Mouse (Mus musculus) C2C12 (cell line): ENCODE measurements around the gene Atp6v0d1. TPM values are rescaled to one million over a fixed set of nuclear protein-coding genes. Genes with fewer than 3 reads are reported as not detected.
A peak's percentile ranks its signal among the peaks of the same experiment; 100 is the strongest.

Source experiments
- H3K27me3 ChIP-seq: one replicate; pipeline ENCODE4 v1.6.1; 2011; ENCODE audit not compliant: control insufficient read depth, insufficient read depth, insufficient read length
- H3K36me3 ChIP-seq: one replicate; pipeline ENCODE4 v1.6.1; 2011; ENCODE audit not compliant: control insufficient read depth, insufficient read depth
- H3K4me3 ChIP-seq: one replicate; pipeline ENCODE4 v1.5.1; 2011; ENCODE audit warnings: mild to moderate bottlenecking, control low read depth; ENCODE audit not compliant: poor library complexity, insufficient read depth, severe bottlenecking
- H3K79me2 ChIP-seq: one replicate; pipeline ENCODE4 v1.6.1; 2011; ENCODE audit not compliant: control insufficient read depth, insufficient read depth
- H3K79me3 ChIP-seq: one replicate; pipeline ENCODE4 v1.6.1; 2011; ENCODE audit warnings: low read depth, control low read depth
- H3ac ChIP-seq: one replicate; pipeline ENCODE3; 2011; ENCODE audit warnings: low read depth; ENCODE audit not compliant: control insufficient read depth, insufficient read length
- CEBPB ChIP-seq: IDR thresholded peaks from one replicate; pipeline ENCODE4 v1.6.1; 2011; ENCODE audit warnings: low read depth, mild to moderate bottlenecking, control low read depth, moderate library complexity
- CTCF ChIP-seq: IDR thresholded peaks from one replicate; pipeline ENCODE4 v1.5.1; 2011; ENCODE audit not compliant: control insufficient read depth, insufficient read depth, insufficient read length
- FOSL1 ChIP-seq: IDR thresholded peaks from one replicate; pipeline ENCODE4 v1.8.0; 2011; ENCODE audit warnings: mild to moderate bottlenecking, low read length; ENCODE audit not compliant: poor library complexity, insufficient read depth, severe bottlenecking
- MAX ChIP-seq: IDR thresholded peaks from one replicate; pipeline ENCODE4 v1.6.1; 2011; ENCODE audit warnings: mild to moderate bottlenecking, control low read depth
- MYOD1 ChIP-seq: IDR thresholded peaks from one replicate; pipeline ENCODE4 v1.6.1; 2011; ENCODE audit warnings: low read depth; ENCODE audit not compliant: control insufficient read depth, insufficient read length
- MYOG ChIP-seq: IDR thresholded peaks from one replicate; pipeline ENCODE4 v1.6.1; 2011; ENCODE audit not compliant: control insufficient read depth, insufficient read length; ENCODE audit errors: extremely low read depth
- USF1 ChIP-seq: IDR thresholded peaks from one replicate; pipeline ENCODE4 v1.6.1; 2011; ENCODE audit warnings: low read depth, mild to moderate bottlenecking, control low read depth, moderate library complexity
- polyA plus RNA-seq: library from polyadenylated mRNA; unstranded; fragments of >200 nt; fragmentation: generic; extraction: Trizol; gene quantifications from one replicate; pipeline ENCODE4 v1.2.1, GENCODE M21; 2012; ENCODE audit warnings: missing spikeins

Atp6v0d1 gene
- polyA plus RNA-seq, 1 experiment = 95.1 TPM

- H3K4me3 ChIP-seq = no peak overlapping the region
Measured at GRCm38 (mm10) chr8:105489281-105489680, 76.6 kb downstream of the Atp6v0d1 start.

GRCm38 (mm10) chr8:105488082-105488481 is 77.8 kb downstream of the Atp6v0d1 start:
- Histone ChIP-seq H3K27me3 (no peaks in the 10 kb centered on the region), H3K36me3 (no peaks in the 10 kb centered on the region), H3ac (no peak overlapping the region), H3K4me3 (no peak overlapping the region), H3K79me2 (no peaks in the 10 kb centered on the region), H3K79me3 (no peaks in the 10 kb centered on the region)
- no peak for TF ChIP-seq CEBPB
- TF ChIP-seq MYOG = no peak
- TF ChIP-seq FOSL1 = no peak

More at GRCm38 (mm10) chr8:105489281-105489680, 76.6 kb downstream of the Atp6v0d1 start:
- TF ChIP-seq CEBPB = no peak
- no peak for TF ChIP-seq FOSL1
- no peak for TF ChIP-seq MYOD1
- Histone ChIP-seq H3K79me3 (no peaks in the 10 kb centered on the region), H3K79me2 (peaks cover under 1% of the 10 kb centered on the region), H3K36me3 (no peaks in the 10 kb centered on the region), H3ac (no peak overlapping the region), H3K27me3 (no peaks in the 10 kb centered on the region)

- Histone ChIP-seq H3K36me3 (peaks cover 12% of the 10 kb centered on the region), H3K79me3 (no peaks in the 10 kb centered on the region), H3K4me3 (no peak overlapping the region), H3K27me3 (no peaks in the 10 kb centered on the region), H3K79me2 (no peaks in the 10 kb centered on the region), H3ac (peak overlapping the region; percentile 20)
- TF ChIP-seq MAX (no peak), FOSL1 (no peak), MYOG (no peak), MYOD1 (no peak), USF1 (no peak), CEBPB (no peak), CTCF (peak; percentile 90)
Measured at GRCm38 (mm10) chr8:105484392-105484791, 81.5 kb downstream of the Atp6v0d1 start.

- H3K36me3 ChIP-seq = peaks cover 12% of the 10 kb centered on the region
- H3K4me3 ChIP-seq = no peak overlapping the region
- no peaks in the 10 kb centered on the region for H3K27me3 ChIP-seq
- no peaks in the 10 kb centered on the region for H3K79me2 ChIP-seq
- no peaks in the 10 kb centered on the region for H3K79me3 ChIP-seq
- no peak overlapping the region for H3ac ChIP-seq
- TF ChIP-seq CTCF (no peak), MAX (no peak), CEBPB (no peak), USF1 (no peak), FOSL1 (no peak), MYOG (no peak), MYOD1 (peak; percentile 15)
Measured at GRCm38 (mm10) chr8:105484030-105484368, 81.8 kb downstream of the Atp6v0d1 start.

- Histone ChIP-seq H3K27me3 (no peaks in the 10 kb centered on the region), H3K4me3 (no peak overlapping the region), H3ac (no peak overlapping the region), H3K36me3 (peaks cover 12% of the 10 kb centered on the region), H3K79me3 (no peaks in the 10 kb centered on the region), H3K79me2 (no peaks in the 10 kb centered on the region)
- TF ChIP-seq MYOG (no peak), MYOD1 (no peak), CTCF (peak; percentile 90), CEBPB (no peak)
Measured at GRCm38 (mm10) chr8:105483212-105484029, 82.4 kb downstream of the Atp6v0d1 start.

- H3K79me3 ChIP-seq = no peaks in the 10 kb centered on the region
- TF ChIP-seq USF1 (no peak), CEBPB (no peak), MYOD1 (peak; percentile 75), CTCF (no peak), FOSL1 (no peak)
- no peak overlapping the region for H3ac ChIP-seq
- H3K27me3 ChIP-seq = no peaks in the 10 kb centered on the region
- no peaks in the 10 kb centered on the region for H3K79me2 ChIP-seq
- H3K4me3 ChIP-seq = no peak overlapping the region
- peaks cover 12% of the 10 kb centered on the region for H3K36me3 ChIP-seq
Measured at GRCm38 (mm10) chr8:105482123-105482522, 83.7 kb downstream of the Atp6v0d1 start.
